Mouse (Mus musculus) hindbrain, embryonic 10.5 days (tissue): ENCODE results near the gene Il1rapl1. TPM values are rescaled to one million over a fixed set of nuclear protein-coding genes. Genes with fewer than 3 reads are reported as not detected.
A peak's percentile ranks its signal among the peaks of the same experiment; 100 is the strongest.

Experiments used
- DNase-seq: peaks from one replicate; pipeline ENCODE4 v3.0.0-alpha.2; 2017; ENCODE audit warnings: low spot score
- H3K27ac ChIP-seq: fragments of 300-500 bp; sonication (generic); 2 replicates; pipeline ENCODE4 v1.5.1; 2016; ENCODE audit warnings: mild to moderate bottlenecking, moderate library complexity
- H3K27me3 ChIP-seq: fragments of 300-500 bp; sonication (generic); 2 replicates; pipeline ENCODE4 v1.6.1; 2016; ENCODE audit warnings: mild to moderate bottlenecking; ENCODE audit not compliant: poor library complexity, insufficient read depth, severe bottlenecking
- H3K36me3 ChIP-seq: fragments of 300-500 bp; sonication (generic); 2 replicates; pipeline ENCODE4 v1.6.1; 2016; ENCODE audit warnings: mild to moderate bottlenecking, moderate library complexity
- H3K4me1 ChIP-seq: fragments of 300-500 bp; sonication (generic); replicated peaks from 2 replicates; pipeline ENCODE4 v1.6.1; 2016; ENCODE audit warnings: mild to moderate bottlenecking
- H3K4me3 ChIP-seq: fragments of 300-500 bp; sonication (generic); 2 replicates; pipeline ENCODE4 v1.5.1; 2016; ENCODE audit warnings: mild to moderate bottlenecking, moderate library complexity
- H3K9me3 ChIP-seq: fragments of 300-500 bp; sonication (generic); 2 replicates; pipeline ENCODE4 v1.6.1; 2016; ENCODE audit warnings: mild to moderate bottlenecking, moderate library complexity
- WGBS: fragments of 180-500 bp; shearing (Covaris S2); methylation state at CpG from one replicate; pipeline ENCODE4 v1.1.7; 2016; 5-methylcytosine and 5-hydroxymethylcytosine counted together
- polyA plus RNA-seq: library from polyadenylated mRNA; unstranded; fragments of >200 nt; fragmentation: Nextera tagmentation; extraction: Ambion mirVana; gene quantifications from 2 replicates; pipeline ENCODE4 v1.2.1, GENCODE M21; 2016

The Il1rapl1 gene
- polyA plus RNA-seq: 0.07 and 0.38 TPM in 2 replicates

GRCm38 (mm10) chrX:88115609-88116073 is at the start of gene Il1rapl1:
Il1rapl1 (minus strand) TSS chrX:88115645.
- H3K27ac ChIP-seq: no peak within 1 kb of the TSS
- peak; percentile 9 for DNase-seq
- no peaks in the 10 kb centered on the region for H3K9me3 ChIP-seq
- WGBS: 21% methylated on average over 12 of the region's 12 CpGs
- H3K4me3 ChIP-seq: peak within 1 kb of the TSS; percentile 48
- H3K36me3 ChIP-seq: no peaks in the 10 kb centered on the region
- peaks cover 12% of the 10 kb centered on the region; the same call in 1 of the 2 replicates for H3K27me3 ChIP-seq
- H3K4me1 ChIP-seq: no peaks in the 10 kb centered on the region

GRCm38 (mm10) chrX:88158037-88158436 is 42.6 kb upstream of the Il1rapl1 start:
- no peak overlapping the region for H3K4me3 ChIP-seq
- no peak for DNase-seq

GRCm38 (mm10) chrX:88125612-88126011 is 10.2 kb upstream of the Il1rapl1 start:
- 60% methylated on average over 3 of the region's 3 CpGs for WGBS
- Histone ChIP-seq H3K27me3 (no peaks in the 10 kb centered on the region), H3K4me1 (no peaks in the 10 kb centered on the region), H3K9me3 (no peaks in the 10 kb centered on the region), H3K27ac (no peak overlapping the region), H3K4me3 (no peak overlapping the region), H3K36me3 (no peaks in the 10 kb centered on the region)
- DNase-seq: no peak

More at GRCm38 (mm10) chrX:88158037-88158436, 42.6 kb upstream of the Il1rapl1 start:
- Histone ChIP-seq H3K4me1 (no peaks in the 10 kb centered on the region), H3K9me3 (no peaks in the 10 kb centered on the region), H3K36me3 (no peaks in the 10 kb centered on the region), H3K27me3 (no peaks in the 10 kb centered on the region), H3K27ac (no peak overlapping the region)
- WGBS: 37% methylated on average over 2 of the region's 2 CpGs

GRCm38 (mm10) chrX:88120070-88120469 is 4.6 kb upstream of the Il1rapl1 start:
- H3K4me1 ChIP-seq: no peaks in the 10 kb centered on the region
- DNase-seq: no peak
- H3K27me3 ChIP-seq: 0 out of 2 replicates have a peak, but pooled peaks cover 6% of the 10 kb centered on the region
- no peaks in the 10 kb centered on the region for H3K9me3 ChIP-seq
- H3K27ac ChIP-seq: no peak overlapping the region
- H3K4me3 ChIP-seq: no peak overlapping the region
- 87% methylated on average over 3 of the region's 3 CpGs for WGBS
- H3K36me3 ChIP-seq: no peaks in the 10 kb centered on the region

- DNase-seq: no peak
- no peaks in the 10 kb centered on the region for H3K36me3 ChIP-seq
- H3K4me3 ChIP-seq: no peak overlapping the region
- H3K4me1 ChIP-seq: no peaks in the 10 kb centered on the region
- H3K27me3 ChIP-seq: peaks cover 12% of the 10 kb centered on the region; the same call in 1 of the 2 replicates
- WGBS: 48% methylated on average over 3 of the region's 3 CpGs
- H3K27ac ChIP-seq: no peak overlapping the region
- no peaks in the 10 kb centered on the region for H3K9me3 ChIP-seq
Measured at GRCm38 (mm10) chrX:88117858-88118257, 2.4 kb upstream of the Il1rapl1 start.

GRCm38 (mm10) chrX:88116326-88116725 is 881 bp upstream of the Il1rapl1 start:
- H3K4me3 ChIP-seq: peak overlapping the region; percentile 48
- peaks cover 12% of the 10 kb centered on the region; the same call in 1 of the 2 replicates for H3K27me3 ChIP-seq
- WGBS: 8% methylated on average over 3 of the region's 3 CpGs
- DNase-seq: no peak
- H3K4me1 ChIP-seq: no peaks in the 10 kb centered on the region
- no peaks in the 10 kb centered on the region for H3K9me3 ChIP-seq
- no peak overlapping the region for H3K27ac ChIP-seq
- H3K36me3 ChIP-seq: no peaks in the 10 kb centered on the region

GRCm38 (mm10) chrX:88113561-88113960 is 1.9 kb downstream of the Il1rapl1 start:
- WGBS: 64% methylated on average over 6 of the region's 6 CpGs
- Histone ChIP-seq H3K27ac (no peak overlapping the region), H3K4me3 (no peak overlapping the region), H3K4me1 (no peaks in the 10 kb centered on the region), H3K9me3 (no peaks in the 10 kb centered on the region), H3K27me3 (peaks cover 12% of the 10 kb centered on the region; the same call in 1 of the 2 replicates), H3K36me3 (no peaks in the 10 kb centered on the region)
- no peak for DNase-seq

GRCm38 (mm10) chrX:88112254-88112653 is 3.2 kb downstream of the Il1rapl1 start:
- H3K4me3 ChIP-seq: no peak overlapping the region
- peaks cover 12% of the 10 kb centered on the region; the same call in 1 of the 2 replicates for H3K27me3 ChIP-seq
- no peak for DNase-seq
- no peaks in the 10 kb centered on the region for H3K9me3 ChIP-seq
- no peaks in the 10 kb centered on the region for H3K4me1 ChIP-seq
- no peaks in the 10 kb centered on the region for H3K36me3 ChIP-seq
- 47% methylated on average over 2 of the region's 2 CpGs for WGBS
- H3K27ac ChIP-seq: no peak overlapping the region

- no peak overlapping the region for H3K4me3 ChIP-seq
- no peaks in the 10 kb centered on the region for H3K4me1 ChIP-seq
- peaks cover 5% of the 10 kb centered on the region; the same call in 1 of the 2 replicates for H3K27me3 ChIP-seq
- no peaks in the 10 kb centered on the region for H3K9me3 ChIP-seq
- H3K36me3 ChIP-seq: no peaks in the 10 kb centered on the region
- no peak for DNase-seq
- no peak overlapping the region for H3K27ac ChIP-seq
- WGBS: 76% methylated on average over 2 of the region's 2 CpGs
Measured at GRCm38 (mm10) chrX:88109733-88110132, 5.7 kb downstream of the Il1rapl1 start.

- Histone ChIP-seq H3K36me3 (no peaks in the 10 kb centered on the region), H3K4me1 (no peaks in the 10 kb centered on the region), H3K27ac (no peak overlapping the region), H3K4me3 (no peak overlapping the region), H3K9me3 (no peaks in the 10 kb centered on the region), H3K27me3 (no peaks in the 10 kb centered on the region)
- no peak for DNase-seq
Measured at GRCm38 (mm10) chrX:88093936-88094569, 21.4 kb downstream of the Il1rapl1 start.

- no peak overlapping the region for H3K27ac ChIP-seq
- no peaks in the 10 kb centered on the region for H3K9me3 ChIP-seq
- H3K27me3 ChIP-seq: no peaks in the 10 kb centered on the region
- H3K4me3 ChIP-seq: no peak overlapping the region
- DNase-seq: no peak
- H3K36me3 ChIP-seq: no peaks in the 10 kb centered on the region
- H3K4me1 ChIP-seq: no peaks in the 10 kb centered on the region
- WGBS: 65% methylated on average over 2 of the region's 2 CpGs
Measured at GRCm38 (mm10) chrX:88089873-88090272, 25.6 kb downstream of the Il1rapl1 start.

- Histone ChIP-seq H3K27ac (no peak overlapping the region), H3K4me1 (no peaks in the 10 kb centered on the region), H3K4me3 (no peak overlapping the region), H3K9me3 (no peaks in the 10 kb centered on the region), H3K27me3 (no peaks in the 10 kb centered on the region), H3K36me3 (no peaks in the 10 kb centered on the region)
- WGBS: 48% methylated on average over 7 of the region's 7 CpGs
- no peak for DNase-seq
Measured at GRCm38 (mm10) chrX:88072741-88073419, 42.6 kb downstream of the Il1rapl1 start.

GRCm38 (mm10) chrX:88070368-88070767 is 45.1 kb downstream of the Il1rapl1 start:
- H3K4me1 ChIP-seq: no peaks in the 10 kb centered on the region
- H3K27me3 ChIP-seq: no peaks in the 10 kb centered on the region
- WGBS: 83% methylated on average over 3 of the region's 3 CpGs
- no peak for DNase-seq
- no peak overlapping the region for H3K27ac ChIP-seq
- H3K4me3 ChIP-seq: no peak overlapping the region
- H3K36me3 ChIP-seq: no peaks in the 10 kb centered on the region
- H3K9me3 ChIP-seq: no peaks in the 10 kb centered on the region
